Mouse (Mus musculus): ENCODE measurements around the gene Mtor. TPM values are rescaled to one million over a fixed set of nuclear protein-coding genes. Genes with fewer than 3 reads are reported as not detected.

The Mtor gene
- polyA plus RNA-seq, 1 experiment, result 36.3 TPM

GRCm38 (mm10) chr4:148480245-148480644 lies 31.8 kb downstream of the Mtor start:
- no peaks in the 10 kb centered on the region for H3K27me3 ChIP-seq (ENCODE audit: control insufficient read depth, insufficient read depth, low read length)
- DNase-seq, result no peak
- no peak overlapping the region for H3K27ac ChIP-seq (ENCODE audit: insufficient read depth, low read length)
- no peak overlapping the region for H3K4me3 ChIP-seq (replicated peaks; ENCODE audit: insufficient read depth, low read depth, low read length)
- TF ChIP-seq POLR2A (IDR thresholded peaks at IDR 0.05; ENCODE audit: borderline replicate concordance, insufficient read depth, low read length) (no peak), CTCF (IDR thresholded peaks at IDR 0.05; ENCODE audit: borderline replicate concordance, insufficient read depth, low read depth, low read length) (no peak)
- WGBS, result 97% methylated on average over 2 of the region's 2 CpGs
- H3K4me1 ChIP-seq (ENCODE audit: control insufficient read depth, insufficient read depth, low read length), result no peaks in the 10 kb centered on the region

- Histone ChIP-seq H3K27me3 (ENCODE audit: control insufficient read depth, insufficient read depth, low read length) (no peaks in the 10 kb centered on the region), H3K27ac (ENCODE audit: insufficient read depth, low read length) (no peak overlapping the region), H3K4me1 (ENCODE audit: control insufficient read depth, insufficient read depth, low read length) (no peaks in the 10 kb centered on the region), H3K4me3 (replicated peaks; ENCODE audit: insufficient read depth, low read depth, low read length) (no peak overlapping the region)
- no peak for TF ChIP-seq POLR2A (IDR thresholded peaks at IDR 0.05; ENCODE audit: borderline replicate concordance, insufficient read depth, low read length)
- TF ChIP-seq CTCF (IDR thresholded peaks at IDR 0.05; ENCODE audit: borderline replicate concordance, insufficient read depth, low read depth, low read length), result no peak
- no peak for DNase-seq
- WGBS, result 91% methylated on average over 2 of the region's 2 CpGs
Measured at GRCm38 (mm10) chr4:148481557-148482168, 33.3 kb downstream of the Mtor start.

- H3K27me3 ChIP-seq (ENCODE audit: control insufficient read depth, insufficient read depth, low read length), result no peaks in the 10 kb centered on the region
- TF ChIP-seq CTCF (IDR thresholded peaks at IDR 0.05; ENCODE audit: borderline replicate concordance, insufficient read depth, low read depth, low read length) (no peak), POLR2A (IDR thresholded peaks at IDR 0.05; ENCODE audit: borderline replicate concordance, insufficient read depth, low read length) (no peak)
- H3K27ac ChIP-seq (ENCODE audit: insufficient read depth, low read length), result no peak overlapping the region
Measured at GRCm38 (mm10) chr4:148484511-148484910, 36.1 kb downstream of the Mtor start.

GRCm38 (mm10) chr4:148487841-148488240 lies 39.4 kb downstream of the Mtor start:
- no peak overlapping the region for H3K27ac ChIP-seq (ENCODE audit: insufficient read depth, low read length)
- DNase-seq, result no peak
- TF ChIP-seq CTCF (IDR thresholded peaks at IDR 0.05; ENCODE audit: borderline replicate concordance, insufficient read depth, low read depth, low read length), result no peak
- TF ChIP-seq POLR2A (IDR thresholded peaks at IDR 0.05; ENCODE audit: borderline replicate concordance, insufficient read depth, low read length), result no peak
- peaks cover 12% of the 10 kb centered on the region for H3K4me1 ChIP-seq (ENCODE audit: control insufficient read depth, insufficient read depth, low read length)
- H3K4me3 ChIP-seq (replicated peaks; ENCODE audit: insufficient read depth, low read depth, low read length), result no peak overlapping the region
- H3K27me3 ChIP-seq (ENCODE audit: control insufficient read depth, insufficient read depth, low read length), result no peaks in the 10 kb centered on the region
- 46% methylated on average over 2 of the region's 2 CpGs for WGBS

More at GRCm38 (mm10) chr4:148484511-148484910, 36.1 kb downstream of the Mtor start:
- Histone ChIP-seq H3K4me1 (ENCODE audit: control insufficient read depth, insufficient read depth, low read length) (no peaks in the 10 kb centered on the region), H3K4me3 (replicated peaks; ENCODE audit: insufficient read depth, low read depth, low read length) (no peak overlapping the region)
- 94% methylated on average over 12 of the region's 12 CpGs for WGBS
- no peak for DNase-seq

- no peak overlapping the region for H3K4me3 ChIP-seq (replicated peaks; ENCODE audit: insufficient read depth, low read depth, low read length)
- TF ChIP-seq POLR2A (IDR thresholded peaks at IDR 0.05; ENCODE audit: borderline replicate concordance, insufficient read depth, low read length) (no peak), CTCF (IDR thresholded peaks at IDR 0.05; ENCODE audit: borderline replicate concordance, insufficient read depth, low read depth, low read length) (no peak)
- 36% methylated on average over 6 of the region's 6 CpGs for WGBS
- no peak overlapping the region for H3K27ac ChIP-seq (ENCODE audit: insufficient read depth, low read length)
- no peak for DNase-seq
- peaks cover 12% of the 10 kb centered on the region for H3K4me1 ChIP-seq (ENCODE audit: control insufficient read depth, insufficient read depth, low read length)
- no peaks in the 10 kb centered on the region for H3K27me3 ChIP-seq (ENCODE audit: control insufficient read depth, insufficient read depth, low read length)
Measured at GRCm38 (mm10) chr4:148490502-148490901, 42.1 kb downstream of the Mtor start.

GRCm38 (mm10) chr4:148491448-148491847 lies 43.0 kb downstream of the Mtor start:
- WGBS, result 8% methylated on average over 7 of the region's 7 CpGs
- TF ChIP-seq CTCF (IDR thresholded peaks at IDR 0.05; ENCODE audit: borderline replicate concordance, insufficient read depth, low read depth, low read length) (peak; percentile 52), POLR2A (IDR thresholded peaks at IDR 0.05; ENCODE audit: borderline replicate concordance, insufficient read depth, low read length) (no peak)
- peak; percentile 66 to 75 for DNase-seq
- Histone ChIP-seq H3K4me1 (ENCODE audit: control insufficient read depth, insufficient read depth, low read length) (peaks cover 20% of the 10 kb centered on the region), H3K27me3 (ENCODE audit: control insufficient read depth, insufficient read depth, low read length) (no peaks in the 10 kb centered on the region), H3K27ac (ENCODE audit: insufficient read depth, low read length) (no peak overlapping the region), H3K4me3 (replicated peaks; ENCODE audit: insufficient read depth, low read depth, low read length) (no peak overlapping the region)

GRCm38 (mm10) chr4:148495160-148495559 lies 46.7 kb downstream of the Mtor start:
- 93% methylated on average over 6 of the region's 6 CpGs for WGBS
- Histone ChIP-seq H3K4me1 (ENCODE audit: control insufficient read depth, insufficient read depth, low read length) (peaks cover 31% of the 10 kb centered on the region), H3K27ac (ENCODE audit: insufficient read depth, low read length) (no peak overlapping the region), H3K4me3 (replicated peaks; ENCODE audit: insufficient read depth, low read depth, low read length) (no peak overlapping the region), H3K27me3 (ENCODE audit: control insufficient read depth, insufficient read depth, low read length) (no peaks in the 10 kb centered on the region)
- TF ChIP-seq POLR2A (IDR thresholded peaks at IDR 0.05; ENCODE audit: borderline replicate concordance, insufficient read depth, low read length) (no peak), CTCF (IDR thresholded peaks at IDR 0.05; ENCODE audit: borderline replicate concordance, insufficient read depth, low read depth, low read length) (no peak; the same call in 1 of the 2 replicates)
- DNase-seq, result no peak
